Mouse (Mus musculus): ENCODE results near the gene Zcwpw1. TPM values are rescaled to one million over a fixed set of nuclear protein-coding genes. Genes with fewer than 3 reads are reported as not detected.
"Not testable (repeated sequence)": the region's sequence is repeated elsewhere in the genome, so short reads cannot be mapped to it uniquely, and the experiment has no call there.

Zcwpw1 gene
- 5.5 to 18.4 TPM (median 12.3 TPM) in 3 replicates for total RNA-seq (2017)

DNA sequence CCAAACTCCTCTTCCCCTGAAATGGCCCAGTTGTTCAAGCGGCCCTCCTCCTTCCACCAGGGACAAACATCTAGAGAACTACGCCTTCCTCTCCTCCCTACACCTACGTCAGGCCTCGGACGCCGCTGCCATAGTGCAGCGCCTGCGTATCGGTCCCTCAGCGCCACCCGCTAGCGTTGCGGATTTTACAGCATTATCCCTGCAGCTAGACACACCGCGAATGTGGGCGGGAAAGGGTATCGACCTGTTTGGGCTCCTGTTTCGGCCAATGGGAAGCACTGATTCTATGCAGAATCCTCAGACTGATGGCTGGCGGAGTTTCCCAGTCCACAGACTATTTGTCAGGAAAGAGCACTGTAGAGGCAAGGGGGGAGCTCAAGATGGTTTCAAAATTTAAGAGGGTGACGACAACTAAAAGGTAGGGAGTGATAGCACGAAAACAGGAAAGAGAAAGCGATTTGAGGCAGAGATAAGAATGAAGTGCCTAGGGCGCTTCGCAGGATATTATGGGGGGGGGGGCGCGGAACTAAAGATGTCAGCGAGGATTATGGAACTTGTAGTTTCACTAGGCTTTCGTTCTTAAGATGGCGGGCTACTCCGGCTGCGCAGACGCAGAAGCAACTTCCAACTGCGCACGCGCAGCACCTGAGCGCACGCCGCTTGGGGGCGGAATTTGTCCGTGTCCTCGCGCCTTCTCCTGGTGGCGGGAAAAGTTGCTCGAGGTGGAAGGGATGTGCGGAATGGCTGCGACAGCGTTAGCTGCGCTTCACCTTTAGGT, at the start of gene Zcwpw1, which contains the start of gene Mepce:
TSS of gene Zcwpw1 (plus strand) at position 648 of the 778 bp plus-strand sequence.
TSS of gene Mepce (minus strand) at position 505 of the 778 bp plus-strand sequence.
- ATAC-seq (replicated peaks; ENCODE audit: insufficient number of reproducible peaks, low FRiP score, low TSS enrichment, poor library complexity, severe bottlenecking): peak; percentile 51

DNA sequence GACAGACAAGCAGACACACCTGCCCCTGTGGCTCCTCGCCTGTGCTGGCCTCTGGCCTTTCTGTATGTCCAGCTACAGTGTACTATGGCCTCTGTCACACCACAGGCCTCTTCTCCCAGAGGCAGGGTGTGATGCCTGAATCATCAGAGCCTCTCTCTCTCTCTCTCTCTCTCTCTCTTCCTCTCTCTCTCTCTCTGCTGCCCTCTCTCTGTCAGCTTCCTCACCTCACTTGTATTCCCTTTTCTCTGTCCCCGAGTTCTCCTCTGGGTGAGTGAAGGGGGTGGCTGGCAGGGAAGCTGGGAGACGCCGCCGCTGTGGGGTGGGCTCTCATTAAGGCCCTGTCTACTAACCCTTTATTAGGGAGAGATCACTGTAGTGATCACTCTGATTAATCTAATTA, 49.1 kb upstream of the Zcwpw1 start:
- ATAC-seq (replicated peaks; ENCODE audit: insufficient number of reproducible peaks, low FRiP score, low TSS enrichment, poor library complexity, severe bottlenecking): no peak

DNA sequence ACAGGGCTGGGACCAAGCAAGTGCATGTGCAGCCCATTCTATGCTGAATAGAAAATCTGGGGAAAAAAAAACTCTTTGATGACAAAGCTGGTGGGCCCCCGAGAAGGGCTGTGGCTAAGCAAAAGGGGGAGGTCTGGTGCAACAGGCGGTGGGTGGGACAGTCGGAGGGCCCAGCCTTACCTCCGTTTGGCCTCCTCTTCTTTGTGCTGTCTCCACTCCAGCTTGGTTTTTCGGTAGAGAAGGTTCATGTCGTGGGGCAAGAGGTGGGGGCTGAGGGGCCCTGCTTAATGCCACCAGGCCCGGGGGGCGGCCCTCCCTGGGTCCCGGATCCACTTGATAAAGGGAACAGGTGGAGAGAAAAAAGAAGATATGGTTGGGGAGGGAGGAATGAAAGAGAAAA, 48.1 kb upstream of the Zcwpw1 start:
- no peak for ATAC-seq (replicated peaks; ENCODE audit: insufficient number of reproducible peaks, low FRiP score, low TSS enrichment, poor library complexity, severe bottlenecking)

DNA sequence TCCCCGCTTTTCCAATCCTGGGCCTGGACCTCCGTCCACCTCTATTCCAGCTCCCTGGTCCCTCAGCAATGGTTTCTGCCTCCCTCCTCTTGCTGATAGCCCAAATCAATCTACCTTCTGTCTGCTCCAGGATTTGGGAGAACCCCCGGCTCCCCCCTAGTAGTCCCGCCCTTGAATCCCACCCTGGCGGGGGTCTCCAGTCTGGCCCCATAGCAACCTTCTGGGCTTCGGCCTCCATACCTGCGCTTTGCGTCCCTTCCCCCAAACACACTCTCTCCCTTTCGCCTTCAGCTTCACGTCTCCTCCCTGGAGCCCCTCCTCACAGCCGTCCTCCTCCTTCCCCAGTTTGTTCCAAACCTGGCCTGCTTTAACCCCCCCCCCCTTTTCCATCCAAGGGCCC, 47.1 kb upstream of the Zcwpw1 start:
- ATAC-seq (replicated peaks; ENCODE audit: insufficient number of reproducible peaks, low FRiP score, low TSS enrichment, poor library complexity, severe bottlenecking): no peak

DNA sequence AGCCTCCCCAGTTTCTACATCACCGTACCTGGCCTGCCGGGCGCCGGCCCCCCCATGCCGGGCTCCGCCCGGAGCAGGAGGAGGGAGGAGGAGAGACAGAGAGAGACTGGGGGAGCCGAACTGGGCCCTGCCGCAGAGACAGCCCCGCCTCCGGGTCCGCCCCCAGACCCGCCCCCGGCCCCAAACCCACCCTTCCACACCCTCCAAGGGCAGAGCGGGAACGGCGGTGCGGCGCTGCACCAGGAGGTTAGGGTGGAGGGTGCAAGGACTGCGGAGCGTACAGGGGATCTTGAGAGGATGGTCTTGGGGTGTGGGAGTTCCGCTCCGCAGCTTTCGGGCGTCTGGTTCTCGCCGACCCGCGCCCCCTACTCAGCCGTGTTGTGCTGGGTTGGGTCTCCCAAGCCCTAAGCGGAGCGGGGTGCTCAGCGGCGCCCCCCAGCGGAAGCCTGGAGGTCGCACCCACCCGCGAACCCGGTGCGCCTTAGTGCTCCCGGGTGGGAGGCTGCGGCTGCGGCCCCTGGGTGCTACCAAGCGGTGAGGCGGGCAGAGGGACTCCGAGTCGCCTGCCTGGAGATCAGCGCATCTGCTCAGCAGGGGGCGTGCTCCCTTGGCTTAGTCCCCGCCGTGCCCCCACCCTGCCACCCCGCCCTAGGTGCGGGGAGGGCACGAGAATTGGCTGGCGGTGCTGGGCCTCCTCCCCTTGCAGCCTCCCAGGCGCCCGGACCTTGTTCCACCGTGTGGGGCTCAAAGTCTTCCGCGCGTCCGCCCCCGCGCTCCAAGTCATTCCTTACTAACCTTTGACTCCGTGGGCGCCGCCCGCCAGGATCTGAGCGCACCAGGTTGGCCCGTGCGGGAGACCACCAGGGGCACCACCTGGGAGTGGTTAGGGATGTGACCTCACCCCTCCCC, 46.3 kb upstream of the Zcwpw1 start, which contains the start of gene Nyap1:
TSS of gene Nyap1 (minus strand) at position 585 of the 909 bp plus-strand sequence.
- ATAC-seq (replicated peaks; ENCODE audit: insufficient number of reproducible peaks, low FRiP score, low TSS enrichment, poor library complexity, severe bottlenecking): peak; percentile 41

DNA sequence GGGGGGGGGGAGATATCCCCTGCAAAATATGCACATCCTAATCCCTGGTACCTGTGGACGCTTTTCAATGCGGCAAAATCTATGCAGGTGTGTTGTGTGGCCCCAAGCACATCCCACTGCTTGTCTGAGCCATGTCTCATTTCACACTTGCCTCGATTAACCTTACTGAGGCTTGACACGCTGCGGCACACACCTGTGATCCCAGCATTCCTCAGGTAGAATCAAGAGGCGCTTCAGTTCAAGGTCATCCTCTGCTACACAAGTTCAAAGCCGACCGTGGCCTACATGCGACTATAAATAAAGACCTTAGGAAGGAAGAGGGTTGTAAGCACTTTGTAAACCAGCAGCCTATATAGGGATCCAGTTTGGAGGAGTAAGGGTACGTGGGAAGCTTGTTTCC, 45.5 kb upstream of the Zcwpw1 start:
- no peak for ATAC-seq (replicated peaks; ENCODE audit: insufficient number of reproducible peaks, low FRiP score, low TSS enrichment, poor library complexity, severe bottlenecking)

DNA sequence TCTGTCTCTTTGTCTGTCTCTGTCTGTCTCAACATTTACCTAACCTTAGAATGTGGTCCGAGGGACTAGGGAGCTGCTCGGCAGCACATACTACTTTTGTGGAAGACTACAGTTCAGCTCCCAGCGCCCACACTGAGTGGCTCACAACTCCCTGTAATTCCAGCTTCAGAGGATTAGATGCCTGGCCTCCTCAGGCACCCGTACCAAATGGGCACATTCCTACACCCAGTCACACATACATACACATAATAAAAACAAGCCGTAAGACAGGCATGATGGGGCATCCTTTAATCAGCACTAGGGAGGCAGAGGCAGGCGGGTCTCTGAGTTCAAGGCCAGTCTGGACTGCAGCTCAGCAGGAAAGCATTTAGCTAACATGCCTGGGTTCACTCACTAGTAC, 44.8 kb upstream of the Zcwpw1 start:
- no peak for ATAC-seq (replicated peaks; ENCODE audit: insufficient number of reproducible peaks, low FRiP score, low TSS enrichment, poor library complexity, severe bottlenecking)

DNA sequence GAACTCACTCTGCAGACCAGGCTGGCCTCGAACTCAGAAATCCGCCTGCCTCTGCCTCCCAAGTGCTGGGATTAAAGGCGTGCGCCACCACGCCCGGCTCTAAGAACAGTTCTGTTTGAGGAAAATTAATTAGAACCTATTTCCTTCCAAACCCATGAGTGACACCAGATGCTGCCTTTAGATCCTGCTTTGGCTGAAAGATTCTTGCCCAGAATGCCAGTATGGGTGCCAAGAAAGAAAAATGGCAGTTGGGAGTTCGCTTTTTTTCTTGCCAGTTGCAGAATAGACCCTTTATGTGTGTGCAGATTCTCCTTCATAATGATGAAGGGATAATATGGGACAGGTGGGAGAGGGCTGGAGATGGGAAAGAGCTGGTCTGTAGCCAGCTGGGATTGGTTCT, 43.4 kb upstream of the Zcwpw1 start:
- ATAC-seq (replicated peaks; ENCODE audit: insufficient number of reproducible peaks, low FRiP score, low TSS enrichment, poor library complexity, severe bottlenecking): no peak

DNA sequence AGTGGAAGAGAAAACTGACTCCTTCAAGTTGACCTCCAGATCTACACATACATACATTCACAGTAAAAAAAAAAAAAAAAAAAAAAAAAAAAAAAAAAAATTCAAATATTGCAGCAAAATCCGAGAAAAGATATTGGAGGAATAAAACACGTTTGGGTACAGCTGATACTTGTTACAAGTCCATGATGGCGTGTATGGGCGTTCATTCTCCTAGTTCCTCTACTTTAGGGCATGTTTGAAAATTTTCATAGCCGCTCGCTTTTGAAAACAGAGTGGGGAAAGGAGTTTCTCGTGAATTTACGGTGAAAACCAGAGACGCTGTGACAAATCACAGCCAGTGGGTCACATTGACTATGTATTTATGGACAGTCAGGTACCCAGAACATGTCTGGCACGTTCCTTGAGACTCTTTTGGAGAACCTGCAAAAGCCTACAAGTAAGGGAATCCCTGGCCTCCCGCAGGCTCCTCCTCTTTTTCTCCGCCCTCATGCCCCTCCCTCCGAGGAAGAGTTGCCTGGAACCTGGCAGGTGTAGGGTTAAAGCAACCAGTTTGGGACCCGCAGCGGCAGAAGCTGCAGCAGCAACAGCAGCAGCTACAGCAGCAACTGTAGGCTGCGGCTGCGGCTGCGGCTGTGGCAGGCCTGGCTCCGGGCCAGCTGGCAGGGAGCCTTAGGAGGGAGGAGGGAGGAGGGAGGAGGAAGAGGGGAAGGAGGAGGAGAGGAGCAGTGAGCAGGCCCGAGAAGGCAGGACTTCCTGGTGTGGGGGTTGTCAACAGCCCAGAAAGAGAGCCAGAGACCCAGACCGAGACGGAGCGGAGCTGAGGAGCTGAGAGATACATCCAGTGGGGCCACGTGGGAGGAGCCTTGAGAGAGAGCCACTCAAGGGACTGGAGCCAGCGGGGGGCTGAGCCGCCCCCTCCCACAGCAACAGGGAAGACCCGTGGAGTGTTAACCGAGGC, 42.1 kb upstream of the Zcwpw1 start, which contains the start of gene Tsc22d4:
TSS of gene Tsc22d4 (plus strand) at position 517 of the 958 bp plus-strand sequence.
- peak; percentile 64 for ATAC-seq (replicated peaks; ENCODE audit: insufficient number of reproducible peaks, low FRiP score, low TSS enrichment, poor library complexity, severe bottlenecking)

DNA sequence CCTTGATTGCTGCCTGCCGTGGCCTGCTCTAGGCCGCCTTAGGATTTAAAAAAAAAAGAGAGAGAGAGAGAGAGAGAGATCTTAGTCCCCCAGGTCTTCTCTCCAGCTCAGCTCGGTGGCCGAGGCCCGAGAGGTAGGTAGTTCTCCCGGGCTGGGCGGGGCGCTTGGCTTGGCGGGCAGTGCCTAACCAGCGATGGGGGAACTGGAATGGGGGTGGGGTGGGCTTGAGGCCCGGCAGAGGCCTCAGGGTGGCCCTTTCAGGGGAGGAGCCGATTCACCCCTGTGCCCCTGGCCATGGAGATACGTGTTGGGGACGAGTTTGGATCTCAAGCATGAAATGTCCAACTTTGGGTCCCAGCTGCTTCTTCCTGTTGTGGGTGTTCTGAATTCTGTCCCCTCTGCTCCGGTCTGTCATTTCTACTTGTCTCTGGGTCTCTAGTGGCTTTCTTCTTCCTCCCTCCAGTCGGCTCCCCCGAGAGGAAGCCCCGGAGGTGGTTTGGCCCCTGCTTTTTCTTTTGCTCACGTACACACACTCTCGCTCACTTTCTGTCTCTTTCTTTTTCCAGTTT, 41.2 kb upstream of the Zcwpw1 start:
- ATAC-seq (replicated peaks; ENCODE audit: insufficient number of reproducible peaks, low FRiP score, low TSS enrichment, poor library complexity, severe bottlenecking): peak; percentile 7; the same call in 1 of the 2 replicates

DNA sequence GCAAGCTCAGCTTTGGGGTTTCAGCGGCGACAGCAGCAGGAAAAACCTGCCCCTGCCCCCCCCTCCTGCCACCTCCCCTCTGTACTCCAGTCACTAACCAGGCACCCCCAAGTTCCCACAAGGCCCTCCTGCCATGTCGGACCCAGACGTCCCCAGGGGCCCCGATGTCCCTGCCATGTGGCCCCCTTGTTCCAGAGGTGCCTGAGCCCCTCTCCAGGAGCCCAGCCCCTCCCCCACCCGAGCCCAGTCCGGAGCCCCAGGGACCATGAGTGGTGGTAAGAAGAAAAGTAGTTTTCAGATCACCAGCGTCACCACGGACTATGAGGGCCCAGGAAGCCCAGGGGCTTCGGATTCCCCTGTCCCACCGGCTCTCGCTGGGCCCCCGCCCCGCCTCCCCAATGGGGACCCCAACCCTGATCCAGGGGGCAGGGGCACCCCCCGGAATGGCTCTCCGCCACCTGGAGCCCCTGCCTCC, 40.7 kb upstream of the Zcwpw1 start:
- no peak for ATAC-seq (replicated peaks; ENCODE audit: insufficient number of reproducible peaks, low FRiP score, low TSS enrichment, poor library complexity, severe bottlenecking)

DNA sequence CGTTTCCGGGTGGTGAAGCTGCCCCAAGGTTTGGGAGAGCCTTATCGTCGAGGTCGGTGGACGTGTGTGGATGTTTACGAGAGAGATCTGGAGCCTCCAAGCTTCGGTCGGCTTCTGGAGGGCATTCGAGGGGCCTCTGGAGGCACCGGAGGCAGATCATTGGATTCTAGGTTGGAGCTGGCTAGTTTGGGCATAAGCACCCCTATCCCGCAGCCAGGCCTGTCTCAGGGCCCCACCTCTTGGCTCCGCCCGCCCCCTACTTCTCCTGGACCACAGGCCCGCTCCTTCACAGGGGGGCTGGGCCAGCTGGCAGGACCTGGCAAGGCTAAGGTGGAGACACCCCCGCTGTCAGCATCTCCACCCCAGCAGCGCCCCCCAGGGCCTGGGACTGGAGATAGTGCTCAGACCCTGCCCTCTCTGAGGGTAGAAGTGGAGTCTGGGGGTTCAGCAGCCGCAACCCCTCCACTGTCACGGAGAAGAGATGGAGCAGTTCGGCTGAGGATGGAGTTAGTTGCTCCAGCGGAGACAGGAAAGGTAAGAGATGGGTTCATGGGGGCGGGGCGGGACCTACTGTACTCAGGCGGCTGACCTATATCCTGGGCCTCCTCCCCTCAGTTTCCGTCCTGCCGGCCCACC, 40.2 kb upstream of the Zcwpw1 start:
- ATAC-seq (replicated peaks; ENCODE audit: insufficient number of reproducible peaks, low FRiP score, low TSS enrichment, poor library complexity, severe bottlenecking): no peak

DNA sequence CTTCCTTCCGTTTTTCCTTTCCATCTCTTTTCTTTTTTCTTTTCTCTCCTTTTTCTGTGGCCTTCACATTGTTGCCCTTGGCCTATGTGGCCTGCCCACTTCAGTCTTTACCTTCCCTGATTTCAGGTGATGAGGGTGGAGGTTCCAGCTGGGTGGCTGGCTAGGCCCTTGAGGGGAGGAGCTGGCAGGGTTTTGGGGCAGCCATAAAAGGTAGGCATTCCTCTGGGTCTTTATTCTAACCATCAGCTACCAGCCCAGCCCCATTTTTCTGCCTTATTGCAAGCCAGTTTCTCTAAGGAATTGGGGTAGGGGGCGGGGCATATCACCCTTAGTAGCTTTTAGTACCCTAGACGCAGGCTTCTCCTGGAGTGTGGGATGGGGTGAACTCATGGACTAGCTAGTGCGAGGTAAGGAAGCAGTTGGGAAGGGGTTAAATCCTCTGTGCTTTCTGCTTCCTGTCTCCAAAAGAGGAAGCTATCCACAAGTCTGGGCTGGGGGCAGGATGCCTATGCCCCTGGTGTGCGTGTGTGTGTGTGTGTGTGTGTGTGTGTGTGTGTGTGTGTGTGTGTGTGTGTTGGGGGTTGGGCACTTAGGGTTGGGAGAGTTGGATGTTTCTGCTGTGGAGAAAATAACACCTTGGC, 39.3 kb upstream of the Zcwpw1 start:
- ATAC-seq (replicated peaks; ENCODE audit: insufficient number of reproducible peaks, low FRiP score, low TSS enrichment, poor library complexity, severe bottlenecking): peak; percentile 58; the same call in 1 of the 2 replicates

DNA sequence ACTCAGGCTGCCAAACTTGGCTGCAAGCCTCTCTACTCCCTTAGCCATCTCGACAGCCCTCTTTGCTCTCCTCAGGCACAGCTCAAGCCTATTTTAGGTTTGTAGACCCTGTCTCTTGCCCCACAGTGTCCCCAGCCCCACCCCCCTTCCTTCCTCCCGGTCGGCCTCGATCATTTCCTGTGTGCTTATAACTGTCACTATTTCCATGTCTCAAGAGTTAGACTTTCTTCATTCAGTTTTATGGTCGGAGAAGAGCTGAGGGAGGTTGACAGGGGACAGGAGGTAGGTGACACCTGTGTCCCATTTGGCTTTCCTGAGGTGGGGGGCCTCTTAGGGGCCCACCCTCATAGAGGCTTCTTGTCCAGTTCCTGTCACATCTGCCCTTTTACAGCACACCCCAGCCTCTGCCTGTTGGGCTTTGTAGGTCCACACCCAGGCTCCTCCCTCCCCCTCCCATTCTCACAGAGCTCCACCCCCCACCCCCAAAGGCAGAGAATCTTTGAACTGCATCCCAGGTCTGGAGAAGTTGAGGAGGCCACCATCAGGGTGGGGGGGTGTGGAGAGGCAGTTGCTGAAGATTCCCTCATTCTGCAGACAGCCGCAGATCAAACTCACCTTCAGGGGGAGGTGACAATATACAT, 38.3 kb upstream of the Zcwpw1 start:
- ATAC-seq (replicated peaks; ENCODE audit: insufficient number of reproducible peaks, low FRiP score, low TSS enrichment, poor library complexity, severe bottlenecking): no peak

DNA sequence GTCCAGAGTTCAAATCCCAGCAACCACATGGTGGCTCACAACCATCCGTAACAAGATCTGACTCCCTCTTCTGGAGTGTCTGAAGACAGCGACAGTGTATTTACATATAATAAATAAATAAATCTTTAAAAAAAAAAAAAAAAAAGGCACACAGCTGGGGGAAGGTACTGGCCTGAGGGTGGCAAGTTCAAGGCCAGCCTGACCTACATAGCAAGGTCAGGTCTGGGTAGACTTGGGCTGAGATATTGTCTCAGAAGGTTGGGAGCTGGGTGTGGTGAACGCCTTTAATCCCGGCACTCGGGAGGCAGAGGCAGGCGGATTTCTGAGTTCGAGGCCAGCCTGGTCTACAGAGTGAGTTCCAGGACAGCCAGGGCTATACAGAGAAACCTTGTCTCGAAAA, 37.4 kb upstream of the Zcwpw1 start:
- not testable (repeated sequence) for ATAC-seq (replicated peaks; ENCODE audit: insufficient number of reproducible peaks, low FRiP score, low TSS enrichment, poor library complexity, severe bottlenecking)

DNA sequence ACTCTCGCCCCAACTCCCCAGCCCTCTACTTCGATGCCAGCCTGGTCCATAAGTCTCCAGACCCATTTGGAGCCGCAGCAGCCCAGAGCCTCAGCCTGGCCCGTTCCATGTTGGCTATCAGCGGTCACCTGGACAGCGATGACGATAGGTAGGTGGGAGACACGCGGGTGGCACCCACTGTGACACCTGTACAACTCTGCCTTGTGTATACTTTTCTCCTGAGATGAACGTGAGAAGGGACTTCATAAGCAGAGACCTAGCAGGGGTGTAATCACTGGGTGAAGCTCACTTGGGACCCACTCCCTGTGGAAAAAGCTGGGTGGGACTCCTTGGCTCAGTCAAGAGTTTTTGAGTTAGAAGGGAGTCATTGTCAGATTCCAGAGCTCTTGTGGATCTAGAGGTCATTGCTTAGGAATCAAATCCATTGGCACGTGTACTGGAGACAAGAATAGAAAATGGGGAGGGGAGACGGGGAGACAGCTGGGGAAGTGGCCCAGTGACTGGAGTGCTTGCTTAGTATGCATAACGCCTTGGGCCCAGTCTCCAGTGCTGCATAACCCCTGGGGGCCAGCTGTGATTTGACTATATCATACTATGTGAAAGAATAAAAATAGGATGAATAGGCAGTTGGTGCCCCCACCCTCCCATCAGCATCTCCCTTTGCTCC, 36.2 kb upstream of the Zcwpw1 start:
- no peak for ATAC-seq (replicated peaks; ENCODE audit: insufficient number of reproducible peaks, low FRiP score, low TSS enrichment, poor library complexity, severe bottlenecking)
